Mouse (Mus musculus): ENCODE data around the gene Dcaf1. TPM values are rescaled to one million over a fixed set of nuclear protein-coding genes. Genes with fewer than 3 reads are reported as not detected.
A peak's percentile ranks its signal among the peaks of the same experiment; 100 is the strongest.

Dcaf1 gene
- total RNA-seq, 2 experiments from 2014 or later: 38.1 to 74.1 TPM

DNA sequence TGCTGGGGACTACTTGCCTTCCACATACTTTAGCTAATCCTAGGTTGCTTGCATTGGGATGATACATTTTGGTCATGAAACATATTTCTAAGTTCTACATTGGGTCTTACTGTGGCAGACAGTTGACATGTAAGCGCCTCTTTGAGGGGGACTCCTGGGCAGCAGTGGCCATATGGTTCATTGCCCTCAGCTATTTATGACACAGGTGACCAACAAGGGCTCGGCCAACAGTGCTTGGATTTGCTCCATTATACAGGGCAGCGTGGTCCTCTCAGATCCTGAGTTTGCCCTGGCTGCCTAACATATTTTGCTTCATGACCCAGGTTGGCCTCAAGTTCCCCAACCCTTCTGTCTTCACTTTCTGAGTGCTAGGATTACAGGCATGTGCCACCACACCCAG lies 55.0 kb downstream of the Dcaf1 start:
- ATAC-seq (replicated peaks; ENCODE audit: poor library complexity): no peak

DNA sequence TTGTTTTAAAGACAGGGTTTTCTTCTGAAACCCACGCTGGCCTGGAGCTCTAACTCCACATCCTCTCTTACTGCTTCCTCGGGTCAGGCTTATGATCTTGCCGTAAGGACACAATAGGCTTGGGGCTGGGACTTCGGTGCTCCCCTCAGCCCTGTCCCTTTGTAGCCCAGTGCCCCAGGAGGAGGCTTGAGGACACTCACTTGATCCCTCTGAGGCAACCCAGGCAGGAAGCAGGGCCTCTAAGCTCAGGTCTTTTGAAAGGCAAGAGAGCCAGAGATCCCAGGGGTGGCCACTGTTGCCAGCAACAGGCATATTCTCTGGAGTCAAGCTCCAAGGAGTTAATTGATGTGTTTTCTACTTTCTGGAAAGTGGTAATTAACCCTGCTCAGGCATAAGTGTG lies 57.8 kb downstream of the Dcaf1 start:
- no peak for ATAC-seq (replicated peaks; ENCODE audit: poor library complexity)

DNA sequence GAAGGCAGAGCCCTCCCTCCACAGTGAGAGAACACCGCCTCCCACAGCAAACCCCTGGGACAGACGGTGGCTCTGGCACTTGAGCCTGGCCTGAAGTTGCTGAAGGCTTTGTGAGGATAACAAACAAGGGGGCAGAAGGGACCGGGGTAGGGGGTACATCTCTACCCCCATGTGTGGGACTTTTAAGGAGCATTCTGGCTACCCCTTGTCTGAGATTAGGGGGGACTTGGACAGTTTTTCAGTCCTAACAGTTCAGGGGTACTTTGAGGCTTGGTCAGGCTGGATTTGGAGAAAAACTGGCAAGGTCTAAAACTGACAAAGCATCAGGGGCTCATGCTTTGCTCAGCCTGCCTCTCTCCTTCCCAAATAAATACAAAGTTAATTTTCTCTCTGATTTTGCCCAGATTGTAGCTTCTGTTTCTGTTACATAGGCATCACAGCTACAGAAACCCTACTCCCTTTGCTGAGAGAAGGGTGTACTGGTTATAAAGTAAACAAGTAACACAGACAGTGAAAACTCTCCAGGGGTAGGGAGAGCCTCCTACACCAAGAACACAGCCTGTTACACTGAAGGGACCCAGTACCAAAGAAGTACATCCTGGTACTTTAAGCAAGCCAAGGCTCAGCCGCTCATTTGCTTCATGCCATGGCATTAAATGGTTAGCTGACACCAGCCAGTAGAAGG lies 59.5 kb downstream of the Dcaf1 start:
- no peak for ATAC-seq (replicated peaks; ENCODE audit: poor library complexity)

DNA sequence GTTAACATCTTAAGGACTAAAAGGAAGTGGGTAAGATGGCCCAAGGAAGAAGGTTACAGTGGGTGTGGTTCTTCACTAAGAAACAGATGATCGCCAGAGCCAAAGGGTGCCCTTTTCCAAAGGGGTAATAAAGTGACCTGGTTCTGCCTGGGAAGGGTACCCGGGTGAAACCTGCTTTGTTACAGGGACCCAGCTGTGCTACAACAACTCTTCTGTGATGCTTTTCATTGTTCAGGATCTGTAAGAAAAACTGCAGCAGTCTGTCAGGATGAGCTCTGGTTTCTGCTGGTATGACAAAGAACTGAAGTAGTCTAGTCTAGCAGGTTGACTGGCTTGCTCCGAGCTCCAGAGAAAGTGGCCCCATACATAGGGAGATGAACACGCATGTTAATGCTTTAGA lies 60.5 kb downstream of the Dcaf1 start:
- no peak for ATAC-seq (replicated peaks; ENCODE audit: poor library complexity)

DNA sequence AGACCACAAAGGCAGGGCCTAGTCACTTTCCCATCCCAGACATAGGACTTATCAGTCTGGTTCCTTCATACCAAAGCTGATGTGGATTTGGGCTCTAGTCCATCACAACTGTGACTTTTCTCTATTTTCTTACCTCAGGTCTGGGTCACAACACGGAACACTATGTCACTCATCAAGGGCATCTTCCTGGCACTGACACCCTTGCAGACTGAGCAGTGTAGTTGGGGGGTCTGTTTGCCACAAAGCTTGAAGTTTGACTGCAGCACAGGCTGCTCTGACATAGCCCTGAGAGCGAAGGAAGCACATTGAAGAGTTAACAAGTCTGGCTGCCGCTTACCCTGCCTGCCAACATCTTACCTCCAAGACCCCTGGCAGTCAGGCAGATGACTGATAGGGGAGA lies 61.4 kb downstream of the Dcaf1 start:
- ATAC-seq (replicated peaks; ENCODE audit: poor library complexity): no peak

DNA sequence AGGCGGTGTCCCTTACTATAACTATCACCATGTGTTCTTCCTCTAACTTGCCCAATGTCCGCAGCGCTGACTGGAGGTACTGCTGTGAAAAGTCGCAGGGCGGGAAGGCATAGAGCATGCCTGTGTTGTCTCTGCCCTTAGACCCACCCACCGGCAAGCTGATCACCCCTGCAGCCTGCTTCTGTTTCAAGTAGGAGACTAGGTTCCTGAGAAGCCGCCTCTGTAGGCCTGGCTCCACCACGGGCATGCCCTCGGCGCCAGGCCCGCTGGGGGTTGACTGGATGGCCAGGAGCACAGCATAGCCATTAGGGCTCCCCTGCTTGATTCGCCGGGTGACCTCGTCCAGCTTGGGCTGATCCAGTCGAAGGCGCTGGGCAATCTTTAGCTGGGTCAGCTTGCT lies 62.6 kb downstream of the Dcaf1 start:
- no peak for ATAC-seq (replicated peaks; ENCODE audit: poor library complexity)

DNA sequence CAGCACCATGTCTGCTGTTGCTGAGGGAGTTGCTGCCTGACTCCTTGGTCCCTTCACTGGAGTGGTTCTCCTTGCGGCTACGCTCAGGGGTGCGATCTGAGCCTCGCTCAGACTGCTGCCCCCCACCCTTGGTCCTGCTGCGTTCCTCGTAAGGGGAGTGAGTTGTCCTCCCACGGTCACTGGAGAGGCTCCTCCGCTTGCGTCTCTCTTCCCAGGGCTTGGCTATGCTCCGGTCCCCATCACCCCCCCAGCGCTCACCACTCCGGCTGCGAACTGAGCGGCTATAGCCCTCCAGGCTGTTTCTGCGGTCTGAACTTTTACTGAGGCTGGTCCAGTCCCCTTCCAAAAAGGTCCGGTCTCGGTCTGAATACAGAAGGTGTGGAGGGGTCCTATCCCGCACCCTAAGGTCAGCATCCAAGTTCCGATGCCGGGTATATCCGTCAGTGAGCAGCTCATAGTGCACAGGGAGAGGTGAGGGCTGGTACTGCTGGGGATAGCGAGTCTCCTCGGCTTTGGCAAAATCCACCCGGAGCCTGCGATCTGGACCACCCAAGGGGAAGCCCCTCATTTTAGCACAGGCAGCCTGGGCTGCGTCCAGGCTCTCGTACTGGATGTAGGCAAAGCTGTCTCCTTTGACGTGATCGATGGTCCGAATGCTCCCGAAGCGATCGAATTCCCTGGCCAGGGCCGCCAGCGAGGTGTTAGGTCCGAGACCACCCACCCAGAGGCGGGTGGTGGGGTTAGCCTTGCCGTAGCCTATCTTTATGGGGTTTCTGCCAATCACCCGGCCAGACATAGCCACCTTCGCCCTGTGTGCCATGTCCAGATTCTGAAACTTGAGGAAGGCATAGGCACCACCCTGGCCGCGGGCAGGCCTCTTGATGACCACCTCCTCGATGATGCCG lies 63.6 kb downstream of the Dcaf1 start:
- ATAC-seq (replicated peaks; ENCODE audit: poor library complexity): no peak

DNA sequence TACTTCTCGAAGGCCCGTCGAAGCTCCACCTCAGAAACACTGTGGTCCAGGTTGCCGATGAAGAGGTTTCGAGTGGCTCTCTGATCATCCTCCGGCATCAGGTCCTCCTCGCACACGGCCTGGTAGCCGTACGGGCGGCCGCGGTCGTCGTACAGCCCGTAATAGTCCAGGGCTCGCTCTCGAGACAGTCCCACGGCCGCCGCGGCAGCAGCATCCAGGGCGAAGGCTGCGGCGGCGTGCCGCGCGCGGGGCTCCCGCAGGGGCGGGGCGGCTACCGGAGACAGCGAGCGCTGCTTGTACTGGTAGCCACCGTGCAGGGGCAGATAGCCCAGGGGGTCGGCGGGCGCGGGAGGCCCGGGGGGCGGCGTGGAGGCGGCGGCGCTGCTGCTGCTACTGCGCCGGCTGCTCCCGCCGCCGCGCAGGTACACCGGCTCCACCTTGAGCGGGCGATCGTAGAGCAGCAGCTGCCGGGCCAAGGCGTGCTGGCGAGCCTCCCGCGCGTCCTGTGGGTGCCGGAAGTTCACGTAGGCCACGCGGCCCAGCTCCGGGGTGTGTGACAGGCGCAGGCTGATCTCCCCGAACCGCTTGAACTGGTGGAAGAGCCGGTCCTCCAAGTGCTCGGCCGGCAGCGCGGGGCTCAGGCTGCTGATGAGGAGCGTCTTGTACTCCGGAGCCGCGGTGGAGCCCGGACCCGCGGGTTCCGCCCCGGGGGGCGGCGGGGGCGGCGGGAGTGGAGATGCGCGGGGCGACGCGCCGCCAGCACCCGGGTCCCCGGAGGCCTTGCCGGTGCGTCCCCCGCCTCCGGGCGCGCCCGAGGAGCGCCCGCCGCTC lies 64.4 kb downstream of the Dcaf1 start:
- peak; percentile 14; the same call in 1 of the 2 replicates for ATAC-seq (replicated peaks; ENCODE audit: poor library complexity)

DNA sequence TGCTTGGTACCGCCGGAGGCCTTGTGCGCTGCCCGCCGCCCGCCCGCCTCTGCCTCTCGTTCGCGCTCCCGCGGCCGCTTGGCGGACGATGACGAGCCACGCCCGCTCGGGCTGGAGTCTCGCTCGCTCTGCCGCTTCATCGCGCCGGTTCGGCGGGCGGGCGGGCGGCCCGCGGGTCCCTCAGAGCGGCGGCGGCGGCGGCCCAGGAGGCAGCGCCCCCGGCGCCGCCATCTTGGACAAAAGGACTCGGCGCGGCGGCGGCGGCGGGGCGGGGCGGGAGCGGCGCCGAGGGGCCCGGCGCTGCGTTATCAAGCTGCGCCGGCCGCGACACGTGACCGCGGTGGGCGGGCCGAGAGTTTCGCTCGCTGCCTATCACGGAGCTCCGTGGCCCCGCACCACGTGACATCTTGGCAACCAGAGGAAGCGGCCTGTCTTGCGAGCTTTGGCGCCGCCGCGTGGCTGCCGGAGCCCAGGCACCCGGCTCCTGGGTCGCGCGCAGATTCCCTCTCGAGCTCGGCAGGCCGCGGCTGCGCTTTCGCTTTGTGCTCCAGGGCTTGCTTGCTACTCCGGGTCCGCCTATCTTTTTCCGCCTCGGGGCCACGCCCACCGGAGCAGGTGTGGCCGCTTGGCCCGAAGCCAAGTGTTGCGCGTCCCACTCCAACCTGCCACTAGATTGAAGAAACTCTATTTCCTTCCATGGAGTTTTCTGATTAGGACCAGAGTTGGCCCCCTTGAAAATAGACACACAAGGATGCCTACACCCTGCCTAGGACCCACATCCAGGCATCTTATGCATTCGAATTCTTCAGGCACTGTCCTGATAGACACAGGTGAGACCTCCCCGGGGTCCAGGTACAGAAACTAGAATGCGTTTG lies 65.4 kb downstream of the Dcaf1 start, which contains the start of gene Rbm15b:
TSS of gene Rbm15b (minus strand) at position 601 of the 875 bp plus-strand sequence.
- peak; percentile 64 for ATAC-seq (replicated peaks; ENCODE audit: poor library complexity)

DNA sequence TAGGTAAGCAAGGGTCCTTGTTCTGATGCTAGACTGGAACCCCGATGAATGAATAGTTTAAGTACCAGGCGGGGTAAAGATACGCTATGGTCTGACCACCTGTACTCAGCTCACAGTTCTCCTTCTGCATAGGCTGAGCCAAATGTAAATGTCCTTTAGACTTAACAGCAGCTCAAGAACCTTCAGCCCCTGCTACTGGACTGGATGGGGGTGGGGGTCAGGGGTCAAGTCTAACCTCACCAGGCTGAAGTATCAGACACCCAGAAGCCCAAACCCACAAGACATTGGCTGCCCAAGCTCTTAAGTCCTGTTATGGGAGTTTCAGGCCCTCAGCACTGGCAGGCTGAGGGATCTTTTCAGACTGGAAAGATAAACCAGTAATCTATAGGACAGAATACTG lies 66.7 kb downstream of the Dcaf1 start:
- ATAC-seq (replicated peaks; ENCODE audit: poor library complexity): no peak

DNA sequence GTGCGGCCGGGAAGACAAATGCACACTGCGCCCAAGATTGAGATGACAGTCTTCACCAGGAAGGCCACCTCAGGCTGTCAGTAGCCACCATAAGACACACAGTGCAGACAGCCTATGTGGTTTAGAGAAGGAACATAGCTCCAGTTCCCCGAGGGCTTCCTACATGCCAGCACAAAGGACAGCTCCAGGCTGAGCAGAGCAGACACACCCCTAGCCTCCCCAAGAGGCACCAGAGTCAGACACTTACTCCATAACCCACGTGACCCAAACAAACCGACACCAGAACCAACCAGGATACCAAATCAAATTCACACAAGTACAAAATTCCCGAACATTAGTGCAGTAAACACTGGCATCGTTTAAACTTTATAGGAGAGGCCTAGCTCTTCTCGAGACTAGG lies 67.6 kb downstream of the Dcaf1 start:
- ATAC-seq (replicated peaks; ENCODE audit: poor library complexity): no peak

DNA sequence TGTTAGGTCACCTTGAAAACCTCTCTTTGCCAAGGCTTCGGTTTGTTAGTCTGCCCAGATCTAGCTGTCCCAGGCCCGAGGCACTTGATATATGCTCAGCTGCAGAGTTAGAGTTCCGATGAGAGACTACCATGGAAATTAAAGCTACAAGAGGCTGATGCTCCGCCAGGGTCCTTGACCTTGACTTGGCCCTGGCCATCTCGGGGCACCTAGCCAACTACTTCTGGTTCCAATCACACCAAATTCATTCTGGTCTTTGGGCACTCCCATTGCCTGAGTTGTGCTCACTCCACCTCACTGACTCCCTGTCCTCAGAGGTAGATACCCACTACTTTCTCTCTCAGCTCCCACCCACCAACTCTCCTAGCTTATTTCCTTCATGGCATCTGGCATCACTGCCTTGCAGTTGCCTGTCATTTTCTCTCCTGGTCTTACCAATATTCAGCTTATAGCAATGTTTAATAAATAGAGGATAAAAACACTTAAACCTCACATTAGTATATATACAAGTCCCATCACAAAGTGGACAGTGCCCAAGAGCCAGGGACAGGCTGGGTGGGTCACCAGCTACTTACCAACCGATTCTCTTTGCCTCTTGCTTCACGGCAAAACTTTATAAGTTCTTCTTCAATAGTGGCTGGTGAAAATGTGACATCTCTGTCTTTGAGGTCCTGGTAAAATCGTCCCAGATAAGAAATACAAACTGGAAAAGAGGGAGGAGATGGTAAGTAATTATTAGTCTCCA lies 69.0 kb downstream of the Dcaf1 start:
- ATAC-seq (replicated peaks; ENCODE audit: poor library complexity): no peak

DNA sequence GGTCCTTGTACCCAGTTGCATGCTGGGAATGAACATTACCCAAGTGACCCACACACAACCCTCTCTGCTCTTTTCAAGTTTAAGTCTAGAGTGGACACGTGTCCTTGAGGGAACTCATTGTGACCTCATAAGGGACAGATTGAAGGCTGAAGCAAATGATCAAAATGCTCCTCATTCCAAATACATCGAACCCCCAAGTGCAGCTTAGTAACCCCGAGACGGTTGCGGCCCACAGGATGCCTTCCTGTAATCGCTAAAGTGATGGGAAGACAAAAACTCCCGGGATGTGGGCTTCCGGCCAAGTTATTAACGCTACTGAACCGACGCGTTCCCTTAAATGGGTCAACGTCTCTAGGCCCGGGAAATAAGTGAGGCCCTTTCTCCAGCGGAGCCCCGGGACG lies 69.7 kb downstream of the Dcaf1 start:
- ATAC-seq (replicated peaks; ENCODE audit: poor library complexity): no peak

DNA sequence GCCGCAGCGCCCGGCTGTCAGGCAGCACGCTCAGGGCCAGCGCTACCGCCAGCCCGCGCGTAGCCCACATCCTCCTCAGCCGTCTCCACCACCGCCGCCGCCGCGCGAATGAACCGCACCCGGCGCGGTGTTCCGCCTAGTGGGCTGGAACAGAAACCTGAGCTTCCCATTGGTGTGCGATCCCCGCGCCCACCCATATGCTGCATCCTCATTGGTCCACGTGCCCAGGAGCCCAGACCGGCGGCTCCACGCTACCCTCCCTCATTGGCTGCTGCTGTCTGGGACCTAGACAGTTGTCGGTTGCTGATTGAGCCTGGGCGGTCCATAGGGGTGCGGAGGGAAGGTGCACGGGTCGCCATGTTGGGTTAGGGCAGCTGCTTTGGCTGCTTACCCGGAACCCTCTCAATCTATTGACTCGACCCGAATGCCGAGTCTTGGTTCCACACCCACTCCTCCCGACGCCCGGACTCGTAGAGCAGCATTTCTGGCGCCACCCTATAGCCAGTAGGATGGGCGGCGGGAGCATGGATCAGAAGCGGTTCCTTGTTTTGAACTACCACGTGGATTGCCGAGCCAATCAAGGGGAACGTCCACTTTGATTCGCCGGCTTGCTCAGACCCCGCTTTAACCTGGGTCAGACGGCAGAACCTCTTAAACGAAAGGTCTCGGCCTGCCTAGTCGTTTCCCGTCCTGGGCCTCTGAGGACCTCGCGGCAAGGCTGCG lies 70.3 kb downstream of the Dcaf1 start, which contains the start of gene Manf:
TSS of gene Manf (minus strand) at position 151 of the 723 bp plus-strand sequence.
- ATAC-seq (replicated peaks; ENCODE audit: poor library complexity): peak; percentile 79

DNA sequence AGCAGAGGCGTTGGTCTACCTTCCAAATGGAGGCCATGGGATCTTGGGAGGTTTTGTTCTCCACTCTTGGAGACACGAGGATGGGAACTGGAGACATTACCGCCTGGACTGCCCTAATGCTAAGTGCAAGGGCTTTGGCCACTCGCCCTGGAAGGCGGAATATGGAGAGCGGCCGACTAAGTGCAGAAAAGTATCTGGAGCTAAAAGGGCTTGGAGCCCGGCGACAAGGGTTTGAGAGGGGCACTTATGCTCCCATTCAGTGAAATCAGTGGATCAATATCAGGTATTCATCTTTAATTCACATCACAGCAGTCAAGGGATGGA lies 70.8 kb downstream of the Dcaf1 start:
- ATAC-seq (replicated peaks; ENCODE audit: poor library complexity): no peak

DNA sequence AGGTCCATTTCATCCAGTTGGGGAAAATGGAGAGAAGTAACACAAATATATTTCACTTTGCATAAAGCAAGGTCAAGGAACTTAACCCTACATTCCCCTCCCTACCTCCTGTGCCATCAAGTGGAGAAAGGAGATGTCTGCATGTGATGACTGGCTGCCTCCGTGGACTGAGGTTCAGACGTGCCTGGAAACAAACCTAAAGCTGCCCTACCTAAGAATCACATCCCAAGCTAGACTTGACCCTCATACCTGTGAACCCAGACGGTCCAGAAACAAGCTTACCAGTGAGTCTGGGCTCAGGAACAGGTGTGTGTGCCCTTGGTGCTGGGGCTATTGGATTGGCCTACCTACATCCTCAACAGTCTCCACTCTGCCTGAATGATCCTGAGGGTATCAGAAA lies 71.7 kb downstream of the Dcaf1 start:
- ATAC-seq (replicated peaks; ENCODE audit: poor library complexity): no peak

DNA sequence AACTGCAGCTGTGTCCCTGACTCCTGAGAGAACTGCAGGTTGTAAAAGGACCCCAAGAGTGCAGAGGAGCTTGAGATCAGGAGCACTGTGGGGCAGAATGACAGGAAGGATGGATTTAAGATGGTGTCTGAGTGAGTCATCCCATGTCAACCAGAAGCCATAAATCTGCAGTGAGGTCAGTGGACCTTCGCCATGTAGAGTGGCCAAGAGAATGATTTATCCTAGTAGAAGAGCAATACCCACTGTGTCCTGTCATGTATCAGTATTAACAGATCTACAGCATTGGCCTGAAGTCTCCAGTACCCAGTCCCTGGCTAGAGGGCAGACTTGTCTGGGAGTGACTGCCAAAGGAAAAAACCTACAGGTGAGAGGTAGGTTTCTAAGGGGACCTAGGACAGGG lies 77.2 kb downstream of the Dcaf1 start:
- no peak for ATAC-seq (replicated peaks; ENCODE audit: poor library complexity)

DNA sequence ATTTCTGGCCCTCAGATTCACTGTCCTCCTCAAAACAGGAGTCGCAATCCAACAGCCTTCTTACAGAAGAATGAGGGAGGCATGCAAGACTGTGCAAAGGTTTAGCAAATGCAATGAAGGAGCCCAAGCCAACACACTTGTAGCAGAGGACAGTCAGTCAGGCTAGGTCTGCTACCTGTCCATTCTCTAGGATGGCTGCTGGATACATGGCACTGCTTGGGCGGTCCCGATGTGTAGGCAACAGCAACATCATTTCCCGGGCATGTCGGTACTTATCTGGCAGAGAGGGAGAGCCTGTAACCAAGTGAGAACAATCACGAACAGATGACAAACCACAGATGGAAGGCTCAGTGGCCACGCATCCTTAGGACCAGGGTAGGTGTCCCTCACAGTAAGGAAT lies 79.9 kb downstream of the Dcaf1 start:
- ATAC-seq (replicated peaks; ENCODE audit: poor library complexity): no peak

All from megakaryocyte progenitor cell, adult 5-6 weeks (primary cell).